Mouse (Mus musculus): Measurements from ENCODE around the gene Farsb.
A peak's percentile ranks its signal among the peaks of the same experiment; 100 is the strongest.

Farsb gene

DNA sequence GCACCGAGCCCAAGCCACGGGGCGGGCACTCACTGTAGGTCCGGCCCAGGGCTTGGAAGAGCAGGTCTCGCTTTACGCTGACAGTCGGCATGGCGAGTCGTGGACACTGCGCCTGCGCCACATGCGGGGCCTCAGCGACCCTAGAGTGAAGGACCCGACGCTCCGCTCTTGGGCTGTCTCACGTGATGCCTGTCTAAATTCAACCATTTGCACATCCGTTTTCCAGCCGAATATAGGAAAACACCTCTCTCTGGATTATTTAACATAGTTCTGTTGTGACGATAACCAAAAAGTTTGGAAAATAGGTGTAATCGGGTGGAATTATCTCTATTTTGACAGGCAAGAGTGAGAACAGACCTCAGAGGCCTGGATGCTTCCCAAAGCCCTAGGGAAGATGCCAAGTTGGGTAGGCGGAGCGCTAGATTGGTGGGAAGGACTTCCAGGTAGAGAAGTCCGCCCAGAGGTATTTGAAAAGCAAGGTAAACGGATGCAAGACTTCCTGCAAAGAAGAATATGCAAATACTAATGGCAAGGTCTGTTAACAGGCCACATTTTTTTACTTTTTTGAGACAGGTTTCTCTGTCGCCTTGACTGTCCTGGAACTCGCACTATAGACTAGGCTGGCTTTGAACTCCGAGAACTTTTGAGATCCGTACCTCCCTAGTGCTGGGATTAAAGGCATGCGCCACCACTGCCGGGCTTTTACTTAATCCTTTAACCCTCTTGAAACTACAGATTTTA is at the start of gene Farsb:
Gene Farsb (minus strand): TSS at position 146 of the 741 bp plus-strand sequence.
- DNase-seq: peak; percentile 99

- DNase-seq: no peak
These were observed 49.7 kb upstream of the Farsb start for GRCm38 (mm10) chr1:78538396-78538795.

DNA sequence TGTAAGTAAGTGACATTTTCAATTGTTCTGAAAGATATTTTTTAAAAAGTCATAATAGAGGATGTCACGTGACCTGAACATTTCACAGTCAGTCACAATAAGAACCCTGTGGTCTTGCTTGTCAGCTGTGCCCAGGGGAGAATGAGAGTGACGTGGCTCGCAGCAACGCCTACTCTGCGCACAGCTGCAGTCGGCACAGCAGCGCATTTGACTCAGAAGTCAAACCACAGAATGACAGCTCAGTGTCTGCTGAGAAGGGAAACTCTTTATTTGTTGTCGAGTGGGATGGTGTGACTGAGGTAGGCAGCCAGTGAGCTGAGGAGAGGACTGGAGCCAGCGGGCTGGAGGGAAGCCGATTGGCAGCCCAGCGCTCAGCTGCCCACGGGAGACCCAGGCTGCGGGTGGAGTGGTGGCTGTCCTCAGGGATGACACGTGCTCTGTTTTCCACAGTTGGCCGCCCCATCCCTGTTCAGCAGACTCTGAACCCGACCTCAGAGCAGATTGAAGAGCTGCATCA is 48.9 kb upstream of the Farsb start:
- peak; percentile 97 for DNase-seq

DNA sequence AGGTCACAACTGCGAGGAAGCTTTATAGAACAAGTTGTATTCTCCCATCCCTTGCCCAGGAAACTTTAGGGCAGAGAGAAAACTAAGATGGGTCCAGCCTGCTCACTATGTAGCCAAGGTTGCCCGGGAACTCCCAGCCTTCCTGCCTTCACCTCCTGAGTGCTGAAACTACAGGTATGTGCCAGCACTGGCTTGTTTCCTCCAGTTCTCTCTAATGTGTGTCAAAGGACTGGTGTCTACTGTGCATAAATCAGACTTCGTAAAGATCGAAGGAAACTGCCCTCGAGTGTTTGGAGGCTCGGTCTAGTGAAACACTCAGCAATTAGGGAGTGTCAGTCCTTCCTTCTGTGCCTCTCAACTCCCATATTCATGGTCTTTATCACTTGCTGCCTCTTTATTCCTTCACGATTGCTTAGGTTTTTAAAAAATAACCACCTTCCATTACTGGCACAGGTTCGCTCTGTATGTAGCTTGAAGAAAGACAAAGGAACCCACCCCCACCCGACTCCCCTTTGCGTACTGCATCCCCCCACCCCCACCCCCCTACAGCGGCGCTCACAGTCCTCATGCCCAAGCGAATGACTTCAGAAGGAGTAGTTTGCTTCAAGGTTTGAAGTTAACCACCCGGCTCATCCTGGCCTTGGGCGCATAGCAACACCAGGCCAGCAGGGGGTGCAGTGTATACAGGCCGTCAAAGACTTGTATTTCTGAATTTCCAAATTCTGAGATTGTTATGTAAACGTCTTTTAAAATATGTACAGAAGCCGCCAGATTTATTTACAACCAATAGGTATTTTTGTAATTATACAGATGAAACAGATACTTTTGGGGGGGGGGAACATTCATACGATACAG is 47.8 kb upstream of the Farsb start:
- peak; percentile 95 for DNase-seq

DNA sequence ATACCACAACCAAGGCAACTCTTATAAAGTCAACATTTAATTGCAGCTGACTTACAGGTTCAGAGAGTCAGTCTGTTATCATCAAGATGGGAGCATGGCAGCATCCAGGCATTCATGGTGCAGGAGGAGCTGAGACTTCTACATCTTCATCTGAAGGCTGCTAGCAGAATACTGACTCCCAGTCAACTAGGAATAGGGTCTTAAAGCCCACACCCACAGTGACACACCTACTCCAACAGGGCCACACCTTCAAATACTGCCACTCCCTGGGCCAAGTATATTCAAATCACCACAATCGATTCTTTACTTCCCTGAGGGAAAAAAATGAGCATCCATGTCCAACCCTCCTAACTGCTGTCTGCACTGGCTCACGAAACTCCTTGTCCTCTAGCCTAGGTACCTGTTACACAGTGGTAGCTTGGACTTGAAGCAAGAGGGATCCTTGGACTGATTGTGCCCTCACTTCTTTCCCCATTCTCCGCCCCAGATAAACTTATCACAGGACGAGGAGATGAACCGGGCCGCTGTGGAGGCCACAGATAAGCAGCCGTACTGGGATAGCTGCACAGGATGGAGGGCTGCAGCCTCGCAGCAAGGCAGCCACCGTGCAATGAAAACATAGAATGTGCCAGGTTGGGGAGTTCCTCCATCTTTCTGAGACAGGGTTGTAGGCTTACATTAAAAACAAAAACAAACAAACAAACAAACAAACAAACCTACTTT is 45.9 kb upstream of the Farsb start:
- no peak for DNase-seq

GRCm38 (mm10) chr1:78532184-78532800 is 43.6 kb upstream of the Farsb start:
- DNase-seq: peak; percentile 87

- DNase-seq: peak; percentile 45
These were observed 42.0 kb upstream of the Farsb start for GRCm38 (mm10) chr1:78530500-78531215.

DNA sequence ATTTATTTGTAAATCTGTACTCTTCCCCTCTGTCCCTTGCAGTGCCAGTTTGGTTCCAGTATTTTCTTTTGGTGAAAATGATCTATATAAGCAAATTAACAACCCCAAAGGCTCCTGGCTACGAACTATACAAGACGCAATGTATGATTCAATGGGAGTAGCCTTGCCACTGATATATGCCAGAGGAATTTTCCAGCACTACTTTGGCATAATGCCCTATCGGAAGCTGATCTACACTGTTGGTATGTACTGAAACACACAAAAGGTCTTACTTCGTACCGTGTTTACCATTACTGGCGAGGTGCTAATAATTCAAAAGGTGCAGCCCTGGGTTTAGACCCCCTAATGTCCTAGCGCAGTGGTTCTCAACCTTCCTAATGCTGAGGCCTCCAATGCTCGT is 40.3 kb upstream of the Farsb start:
- no peak for DNase-seq

- DNase-seq: peak; percentile 80
These were observed 39.7 kb upstream of the Farsb start for GRCm38 (mm10) chr1:78528356-78528755.

DNA sequence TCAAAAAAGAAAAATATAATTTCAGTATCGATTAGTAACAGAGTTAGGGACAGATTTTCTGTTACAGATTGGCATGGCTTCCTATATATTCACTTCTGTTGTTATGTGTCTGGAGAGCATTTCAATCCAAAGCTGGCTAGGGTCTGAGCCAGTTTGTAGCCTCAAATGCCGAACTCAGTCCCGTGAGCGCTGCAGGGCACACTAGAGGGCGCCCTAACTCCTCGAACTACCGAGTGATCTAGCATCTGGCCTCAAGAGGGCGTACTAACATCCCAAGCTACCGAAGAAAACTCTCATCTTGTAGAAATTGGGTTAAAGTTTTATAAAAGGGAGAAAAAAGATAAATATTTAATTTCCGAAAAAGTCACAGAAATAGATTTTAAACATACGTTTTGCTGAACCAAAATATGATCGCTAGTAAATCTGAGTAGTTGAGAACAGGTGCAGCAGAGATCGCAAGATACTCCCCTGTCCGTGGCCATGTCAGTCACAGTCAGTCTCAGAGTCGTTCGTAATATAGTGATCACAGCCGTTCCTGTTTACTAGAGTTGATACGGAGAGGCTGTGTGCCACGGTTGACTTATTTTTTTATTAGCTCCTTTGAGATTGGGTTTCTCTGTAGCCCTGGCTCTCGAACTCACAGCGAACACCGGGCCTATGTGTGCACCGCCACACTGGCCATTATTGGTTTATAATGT is 36.6 kb upstream of the Farsb start:
- DNase-seq: no peak

DNA sequence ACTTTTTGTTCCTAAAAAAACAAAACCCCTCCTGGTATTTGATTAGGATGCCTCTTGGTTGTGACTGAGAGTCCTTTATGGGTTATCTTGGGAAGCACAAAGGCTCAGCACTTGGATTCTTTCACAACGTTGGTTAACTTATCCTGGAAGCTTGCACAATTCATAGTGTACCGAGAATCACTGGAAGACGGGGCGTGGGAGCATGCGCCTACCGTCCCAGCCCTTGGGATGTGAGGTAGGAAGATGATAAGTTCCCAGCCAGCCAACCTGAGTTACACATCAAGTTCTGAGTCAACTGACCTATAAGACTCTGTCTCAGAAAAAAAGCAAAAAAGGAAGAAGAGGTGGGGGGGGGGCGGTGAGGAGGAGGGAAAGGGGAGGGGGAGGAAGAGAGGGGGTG is 30.2 kb upstream of the Farsb start:
- DNase-seq: peak; percentile 31

GRCm38 (mm10) chr1:78512756-78513155 is 24.1 kb upstream of the Farsb start:
- peak; percentile 51 for DNase-seq

- peak; percentile 83 for DNase-seq
These were observed 23.0 kb upstream of the Farsb start, which contains the start of gene BC035947 for GRCm38 (mm10) chr1:78511621-78512160. TSS of gene BC035947 (minus strand) at chr1:78512158.

DNA sequence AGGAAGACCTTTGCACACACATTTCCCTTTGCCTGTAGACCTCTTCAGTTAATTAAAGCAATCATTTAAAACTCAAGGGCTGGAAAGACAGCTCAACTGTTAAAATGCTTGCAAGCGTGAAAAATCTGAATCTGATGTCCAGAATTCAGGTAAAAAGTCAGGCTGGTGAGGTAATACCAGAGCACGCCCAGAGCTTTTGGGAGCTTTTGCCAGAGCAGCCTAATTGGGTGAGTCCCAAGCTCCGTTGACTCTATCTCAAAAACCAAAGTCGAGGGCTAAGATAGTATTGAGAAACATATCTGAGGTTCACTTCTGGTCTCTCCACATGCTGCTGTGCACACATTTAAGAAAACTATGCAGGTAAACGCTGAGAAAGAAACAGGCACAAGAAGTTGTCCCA is 22.2 kb upstream of the Farsb start, which contains the start of gene Mogat1:
Gene Mogat1 (plus strand): TSS at position 130 of the 400 bp plus-strand sequence.
- peak; percentile 43 for DNase-seq

DNA sequence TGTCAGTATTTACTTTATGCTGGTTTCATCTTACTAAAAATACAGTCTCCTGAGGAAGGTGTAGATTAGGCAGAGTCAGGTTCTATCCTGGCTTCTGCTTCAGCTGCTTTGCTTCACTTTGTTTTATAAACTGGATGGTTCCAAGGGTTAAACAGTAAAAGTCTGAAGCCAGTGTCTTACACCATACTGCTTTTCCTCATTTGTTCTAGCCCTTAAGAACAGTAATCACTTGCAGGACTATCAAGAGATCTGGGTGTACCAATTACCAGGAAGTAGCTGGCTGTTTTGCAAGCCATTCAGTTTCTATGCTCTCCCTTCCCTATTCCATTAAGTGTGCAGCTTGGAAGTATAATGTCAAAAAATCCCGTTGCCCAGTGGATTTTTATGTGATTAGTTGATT is 18.4 kb upstream of the Farsb start:
- peak; percentile 12 for DNase-seq

DNA sequence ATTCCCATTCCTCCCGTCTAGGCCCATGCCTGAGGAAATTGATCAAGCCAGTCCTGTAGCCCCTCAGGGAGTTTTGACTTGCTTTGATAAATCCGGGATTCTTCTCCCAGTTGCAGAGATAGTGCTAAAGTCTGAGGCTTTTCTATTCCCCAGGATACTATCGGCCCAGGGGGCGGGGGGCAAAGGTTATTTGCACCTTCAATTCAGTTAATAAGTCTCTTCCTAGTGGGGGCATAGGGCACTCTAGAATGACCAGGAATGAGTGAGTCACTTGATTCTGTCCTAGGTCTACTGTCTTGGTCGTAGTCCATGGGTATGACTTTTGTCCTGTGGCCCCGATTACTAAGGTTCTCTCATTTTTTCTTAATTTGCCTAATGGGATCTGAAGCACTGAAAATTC is 13.8 kb upstream of the Farsb start:
- DNase-seq: peak; percentile 31

GRCm38 (mm10) chr1:78501856-78502255 is 13.2 kb upstream of the Farsb start:
- DNase-seq: peak; percentile 58

DNA sequence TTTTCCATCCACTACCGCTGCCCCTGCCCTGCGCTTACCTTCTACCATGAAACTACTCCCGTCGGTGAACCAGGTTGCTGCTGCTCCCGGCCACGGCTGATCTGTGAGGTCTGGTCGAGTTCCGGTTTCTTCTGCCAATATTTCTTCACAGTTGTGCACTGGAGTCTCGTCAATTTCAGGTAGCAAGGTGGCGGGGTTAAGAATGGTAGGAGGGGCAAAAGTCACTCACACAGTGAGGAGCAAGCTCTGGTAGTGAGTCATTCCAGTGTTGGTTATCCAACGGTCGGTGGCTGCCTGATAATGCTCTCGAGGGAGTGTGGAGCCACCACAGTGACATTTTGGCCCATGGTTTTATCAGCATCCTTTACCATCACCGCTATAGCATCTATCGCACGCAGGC is 12.3 kb upstream of the Farsb start:
- DNase-seq: no peak

DNA sequence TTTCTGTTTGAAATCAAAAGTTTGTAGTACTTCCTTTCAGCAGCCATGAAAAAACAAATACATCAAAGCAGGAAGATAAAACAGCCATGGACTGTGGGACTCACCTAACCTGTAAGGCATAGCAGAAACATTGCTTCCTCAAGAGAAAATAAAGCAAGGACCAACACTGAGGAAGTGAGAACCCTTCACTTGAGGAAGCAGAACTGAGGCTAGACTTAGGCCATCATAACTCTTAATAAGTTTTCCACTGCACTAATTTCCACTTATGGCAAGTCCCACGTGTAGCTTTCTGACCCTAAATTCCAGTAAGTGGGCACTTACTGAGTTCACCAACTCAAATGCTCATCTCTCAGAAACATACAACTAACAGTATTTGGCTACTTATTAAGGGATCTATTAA is 1.4 kb upstream of the Farsb start:
- DNase-seq: peak; percentile 36

DNA sequence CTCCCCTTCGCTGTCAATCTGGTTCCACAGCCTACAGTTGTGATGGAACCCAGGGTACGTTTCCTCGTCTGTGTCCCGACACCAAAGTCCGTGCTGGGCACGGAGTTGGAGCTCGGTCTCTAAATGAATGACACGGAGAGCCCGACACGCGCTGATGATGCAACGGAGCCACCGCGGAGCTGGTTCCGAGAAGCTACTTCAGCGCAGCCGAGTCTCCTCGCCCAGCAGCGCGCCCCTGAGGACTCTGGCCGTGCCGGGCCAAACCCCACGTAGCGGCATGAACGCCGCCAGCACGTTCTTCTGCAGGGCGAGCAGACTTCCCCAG is 308 bp downstream of the Farsb start:
- DNase-seq: no peak

GRCm38 (mm10) chr1:78484361-78484760 is 4.3 kb downstream of the Farsb start:
- DNase-seq: peak; percentile 85

Measured in heart, adult 11 months (tissue).